Mouse (Mus musculus): ENCODE measurements around the gene Pde10a. TPM values are rescaled to one million over a fixed set of nuclear protein-coding genes. Genes with fewer than 3 reads are reported as not detected.

Pde10a gene
- polyA plus RNA-seq, 1 experiment from 2014 or later, result 12.5 TPM

- no peak for ATAC-seq (ENCODE audit: low FRiP score)
- Histone ChIP-seq H3K4me3 (replicated peaks) (no peak overlapping the region), H3K36me3 (peaks cover 14% of the 10 kb centered on the region; the same call in 1 of the 2 replicates), H3K4me2 (no peak overlapping the region), H3K4me1 (no peaks in the 10 kb centered on the region), H3K27me3 (replicated peaks) (no peaks in the 10 kb centered on the region), H3K27ac (replicated peaks) (no peak overlapping the region), H3K9me3 (replicated peaks) (no peaks in the 10 kb centered on the region), H3K9ac (replicated peaks) (no peak overlapping the region)
- WGBS, result 61% methylated on average over 4 of the region's 4 CpGs
Observed at GRCm38 (mm10) chr17:8960386-8960785, 435.2 kb downstream of the Pde10a start.

- 70% methylated on average over 5 of the region's 5 CpGs for WGBS
- no peak overlapping the region for H3K4me2 ChIP-seq
- H3K4me1 ChIP-seq, result no peaks in the 10 kb centered on the region
- no peak overlapping the region for H3K4me3 ChIP-seq (replicated peaks)
- ATAC-seq (ENCODE audit: low FRiP score), result no peak
- no peaks in the 10 kb centered on the region for H3K27me3 ChIP-seq (replicated peaks)
- no peak overlapping the region for H3K27ac ChIP-seq (replicated peaks)
- peaks cover 19% of the 10 kb centered on the region; the same call in 1 of the 2 replicates for H3K36me3 ChIP-seq
- no peak overlapping the region for H3K9ac ChIP-seq (replicated peaks)
- H3K9me3 ChIP-seq (replicated peaks), result no peaks in the 10 kb centered on the region
Observed at GRCm38 (mm10) chr17:8961097-8961496, 435.9 kb downstream of the Pde10a start.

- H3K4me1 ChIP-seq, result no peaks in the 10 kb centered on the region
- no peak overlapping the region for H3K27ac ChIP-seq (replicated peaks)
Observed at GRCm38 (mm10) chr17:8961644-8962043, 436.5 kb downstream of the Pde10a start.

GRCm38 (mm10) chr17:8965177-8965576 lies 440.0 kb downstream of the Pde10a start:
- H3K27me3 ChIP-seq (replicated peaks), result no peaks in the 10 kb centered on the region
- H3K9me3 ChIP-seq (replicated peaks), result no peaks in the 10 kb centered on the region
- no peak overlapping the region for H3K4me3 ChIP-seq (replicated peaks)
- H3K4me1 ChIP-seq, result no peaks in the 10 kb centered on the region
- no peak overlapping the region for H3K27ac ChIP-seq (replicated peaks)
- no peak for ATAC-seq (ENCODE audit: low FRiP score)
- H3K9ac ChIP-seq (replicated peaks), result no peak overlapping the region
- H3K36me3 ChIP-seq, result peaks cover 50% of the 10 kb centered on the region
- 92% methylated on average over 6 of the region's 6 CpGs for WGBS
- H3K4me2 ChIP-seq, result no peak overlapping the region

More at GRCm38 (mm10) chr17:8961644-8962043, 436.5 kb downstream of the Pde10a start:
- Histone ChIP-seq H3K9me3 (replicated peaks) (no peaks in the 10 kb centered on the region), H3K36me3 (peaks cover 24% of the 10 kb centered on the region), H3K4me2 (no peak overlapping the region), H3K9ac (replicated peaks) (no peak overlapping the region), H3K27me3 (replicated peaks) (no peaks in the 10 kb centered on the region), H3K4me3 (replicated peaks) (no peak overlapping the region)
- 28% methylated on average over 14 of the region's 14 CpGs for WGBS
- no peak for ATAC-seq (ENCODE audit: low FRiP score)

GRCm38 (mm10) chr17:8972152-8972854 lies 447.1 kb downstream of the Pde10a start:
- ATAC-seq (ENCODE audit: low FRiP score), result no peak
- Histone ChIP-seq H3K9me3 (replicated peaks) (no peaks in the 10 kb centered on the region), H3K4me2 (no peak overlapping the region), H3K4me3 (replicated peaks) (no peak overlapping the region), H3K27ac (replicated peaks) (no peak overlapping the region), H3K27me3 (replicated peaks) (no peaks in the 10 kb centered on the region), H3K36me3 (peaks cover 32% of the 10 kb centered on the region), H3K4me1 (0 out of 2 replicates have a peak, but pooled peaks cover 2% of the 10 kb centered on the region), H3K9ac (replicated peaks) (no peak overlapping the region)
- WGBS, result 20% methylated on average over 12 of the region's 12 CpGs

- H3K4me2 ChIP-seq, result no peak overlapping the region
- H3K36me3 ChIP-seq, result peaks cover 31% of the 10 kb centered on the region
- H3K4me3 ChIP-seq (replicated peaks), result no peak overlapping the region
- H3K9me3 ChIP-seq (replicated peaks), result no peaks in the 10 kb centered on the region
- no peak overlapping the region for H3K9ac ChIP-seq (replicated peaks)
- H3K27me3 ChIP-seq (replicated peaks), result no peaks in the 10 kb centered on the region
- H3K4me1 ChIP-seq, result 0 out of 2 replicates have a peak, but pooled peaks cover 2% of the 10 kb centered on the region
- ATAC-seq (ENCODE audit: low FRiP score), result no peak
- 76% methylated on average over 5 of the region's 5 CpGs for WGBS
- no peak overlapping the region for H3K27ac ChIP-seq (replicated peaks)
Observed at GRCm38 (mm10) chr17:8973331-8973730, 448.2 kb downstream of the Pde10a start.

GRCm38 (mm10) chr17:8974423-8974822 lies 449.3 kb downstream of the Pde10a start:
- WGBS, result 47% methylated on average over 7 of the region's 7 CpGs
- Histone ChIP-seq H3K36me3 (peaks cover 29% of the 10 kb centered on the region), H3K4me2 (no peak overlapping the region), H3K4me1 (0 out of 2 replicates have a peak, but pooled peaks cover 2% of the 10 kb centered on the region), H3K27me3 (replicated peaks) (no peaks in the 10 kb centered on the region), H3K9me3 (replicated peaks) (no peaks in the 10 kb centered on the region), H3K4me3 (replicated peaks) (no peak overlapping the region), H3K27ac (replicated peaks) (no peak overlapping the region), H3K9ac (replicated peaks) (no peak overlapping the region)
- ATAC-seq (ENCODE audit: low FRiP score), result no peak

GRCm38 (mm10) chr17:8974823-8975397 lies 449.7 kb downstream of the Pde10a start:
- Histone ChIP-seq H3K9me3 (replicated peaks) (no peaks in the 10 kb centered on the region), H3K27ac (replicated peaks) (no peak overlapping the region), H3K9ac (replicated peaks) (no peak overlapping the region), H3K4me1 (0 out of 2 replicates have a peak, but pooled peaks cover 2% of the 10 kb centered on the region), H3K4me3 (replicated peaks) (no peak overlapping the region), H3K36me3 (peaks cover 28% of the 10 kb centered on the region), H3K27me3 (replicated peaks) (no peaks in the 10 kb centered on the region), H3K4me2 (no peak overlapping the region)
- no peak for ATAC-seq (ENCODE audit: low FRiP score)
- WGBS, result 63% methylated on average over 6 of the region's 6 CpGs

GRCm38 (mm10) chr17:8976745-8977144 lies 451.6 kb downstream of the Pde10a start:
- 90% methylated on average over 6 of the region's 6 CpGs for WGBS
- Histone ChIP-seq H3K9me3 (replicated peaks) (no peaks in the 10 kb centered on the region), H3K36me3 (peaks cover 39% of the 10 kb centered on the region)

GRCm38 (mm10) chr17:8977271-8977670 lies 452.1 kb downstream of the Pde10a start:
- H3K4me1 ChIP-seq, result 0 out of 2 replicates have a peak, but pooled peaks cover 2% of the 10 kb centered on the region
- H3K9ac ChIP-seq (replicated peaks), result no peak overlapping the region
- H3K9me3 ChIP-seq (replicated peaks), result no peaks in the 10 kb centered on the region
- ATAC-seq (ENCODE audit: low FRiP score), result no peak
- H3K27me3 ChIP-seq (replicated peaks), result no peaks in the 10 kb centered on the region
- WGBS, result 89% methylated on average over 2 of the region's 2 CpGs
- peaks cover 45% of the 10 kb centered on the region for H3K36me3 ChIP-seq
- no peak overlapping the region for H3K4me2 ChIP-seq
- H3K27ac ChIP-seq (replicated peaks), result no peak overlapping the region
- H3K4me3 ChIP-seq (replicated peaks), result no peak overlapping the region

More at GRCm38 (mm10) chr17:8976745-8977144, 451.6 kb downstream of the Pde10a start:
- Histone ChIP-seq H3K4me1 (0 out of 2 replicates have a peak, but pooled peaks cover 2% of the 10 kb centered on the region), H3K4me2 (no peak overlapping the region), H3K27ac (replicated peaks) (no peak overlapping the region), H3K4me3 (replicated peaks) (no peak overlapping the region), H3K27me3 (replicated peaks) (no peaks in the 10 kb centered on the region), H3K9ac (replicated peaks) (no peak overlapping the region)
- ATAC-seq (ENCODE audit: low FRiP score), result no peak

- H3K4me1 ChIP-seq, result peaks cover 4% of the 10 kb centered on the region
- H3K9ac ChIP-seq (replicated peaks), result no peak overlapping the region
- no peak overlapping the region for H3K4me2 ChIP-seq
- no peak for ATAC-seq (ENCODE audit: low FRiP score)
- no peaks in the 10 kb centered on the region for H3K9me3 ChIP-seq (replicated peaks)
- no peak overlapping the region for H3K4me3 ChIP-seq (replicated peaks)
- no peaks in the 10 kb centered on the region for H3K27me3 ChIP-seq (replicated peaks)
- H3K36me3 ChIP-seq, result peaks cover 39% of the 10 kb centered on the region
- WGBS, result 83% methylated on average over 2 of the region's 2 CpGs
- no peak overlapping the region for H3K27ac ChIP-seq (replicated peaks)
Observed at GRCm38 (mm10) chr17:8983576-8983975, 458.4 kb downstream of the Pde10a start.

GRCm38 (mm10) chr17:8985714-8986113 lies 460.5 kb downstream of the Pde10a start:
- WGBS, result 51% methylated on average over 5 of the region's 5 CpGs
- H3K4me1 ChIP-seq, result peaks cover 12% of the 10 kb centered on the region

More at GRCm38 (mm10) chr17:8985714-8986113, 460.5 kb downstream of the Pde10a start:
- no peak overlapping the region for H3K27ac ChIP-seq (replicated peaks)
- peaks cover 24% of the 10 kb centered on the region for H3K36me3 ChIP-seq
- no peak overlapping the region for H3K4me2 ChIP-seq
- no peak overlapping the region for H3K4me3 ChIP-seq (replicated peaks)
- H3K9me3 ChIP-seq (replicated peaks), result no peaks in the 10 kb centered on the region
- no peaks in the 10 kb centered on the region for H3K27me3 ChIP-seq (replicated peaks)
- ATAC-seq (ENCODE audit: low FRiP score), result no peak
- no peak overlapping the region for H3K9ac ChIP-seq (replicated peaks)

Data from neural tube, embryonic 15.5 days (tissue).